Mouse (Mus musculus): ENCODE results near the gene Gm5580. TPM values are rescaled to one million over a fixed set of nuclear protein-coding genes. Genes with fewer than 3 reads are reported as not detected.
"Not testable (repeated sequence)": the region's sequence is repeated elsewhere in the genome, so short reads cannot be mapped to it uniquely, and the experiment has no call there.

Gm5580 gene
- polyA plus RNA-seq, 1 experiment from 2014 or later: 0.45 TPM

- ATAC-seq (ENCODE audit: low read depth); H3K27ac ChIP-seq (ENCODE audit: low read length); H3K4me3 ChIP-seq (ENCODE audit: low read length); H3K27me3 ChIP-seq (ENCODE audit: control insufficient read depth, insufficient read depth, low read depth, low read length); H3K4me1 ChIP-seq (replicated peaks; ENCODE audit: control insufficient read depth, insufficient read depth, low read length); H3K9ac ChIP-seq (ENCODE audit: low read length); H3K4me2 ChIP-seq (ENCODE audit: low read depth, low read length); H3K36me3 ChIP-seq (ENCODE audit: control insufficient read depth, insufficient read depth, low read length); H3K9me3 ChIP-seq (ENCODE audit: control insufficient read depth, low read length): not testable (repeated sequence)
Observed at GRCm38 (mm10) chr6:116600969-116601368, 50.0 kb downstream of the Gm5580 start.

Other genes starting within 250 kb of the Gm5580 start
- 27.8 and 29.3 TPM in 2 replicates for gene March8, start 213.1 kb upstream of the Gm5580 start, polyA plus RNA-seq (2015; fragmentation: Nextera tagmentation; extraction: Ambion mirVana)
- gene Alox5, start 90.0 kb upstream of the Gm5580 start, polyA plus RNA-seq (2015; fragmentation: Nextera tagmentation; extraction: Ambion mirVana): 0.93 and 1.4 TPM in 2 replicates
- gene Olfr211, start 62.0 kb upstream of the Gm5580 start, polyA plus RNA-seq (2015; fragmentation: Nextera tagmentation; extraction: Ambion mirVana): not detected in 2 replicates
- gene Olfr212, start 44.6 kb upstream of the Gm5580 start, polyA plus RNA-seq (2015; fragmentation: Nextera tagmentation; extraction: Ambion mirVana): not detected in 2 replicates
- gene Olfr213, start 12.7 kb upstream of the Gm5580 start, polyA plus RNA-seq (2015; fragmentation: Nextera tagmentation; extraction: Ambion mirVana): not detected in 2 replicates
- not detected in 2 replicates for gene Olfr214, start 3.1 kb downstream of the Gm5580 start, polyA plus RNA-seq (2015; fragmentation: Nextera tagmentation; extraction: Ambion mirVana)
- not detected in 2 replicates for gene Olfr215, start 33.1 kb downstream of the Gm5580 start, polyA plus RNA-seq (2015; fragmentation: Nextera tagmentation; extraction: Ambion mirVana)
- 146 and 148 TPM in 2 replicates for gene Zfp422, start 77.9 kb downstream of the Gm5580 start, polyA plus RNA-seq (2015; fragmentation: Nextera tagmentation; extraction: Ambion mirVana)
- gene Depp1, start 99.5 kb downstream of the Gm5580 start, polyA plus RNA-seq (2015; fragmentation: Nextera tagmentation; extraction: Ambion mirVana): 45.0 and 61.1 TPM in 2 replicates
- 6.8 and 7.2 TPM in 2 replicates for gene Rassf4, start 122.8 kb downstream of the Gm5580 start, polyA plus RNA-seq (2015; fragmentation: Nextera tagmentation; extraction: Ambion mirVana)
- gene Tmem72, start 165.8 kb downstream of the Gm5580 start, polyA plus RNA-seq (2015; fragmentation: Nextera tagmentation; extraction: Ambion mirVana): 0.05 and 0.06 TPM in 2 replicates